9 mouse cellular contexts compared by ENCODE assay signal in genomic region chr3:16086550-16086949, GRCm38 (mm10).
DNase-seq lines count a peak whose midpoint lies in the region; ATAC-seq and TF ChIP-seq lines count a peak whose summit lies in the region.
"Had no signal": no experiment of that assay in that cellular context is flagged by ENCODE, and none has a peak within 500 bp of the region (broad histone marks: within the 10 kb centered on the region; RNA-seq: fewer than 3 reads in every experiment).

No protein-coding gene starts in this region.

- H3K27me3 ChIP-seq in E14TG2a.4 (ENCODE audit: insufficient read depth, low read length) (no peaks in the 10 kb centered on the region), Patski (no peaks in the 10 kb centered on the region)
- H3K27me3 ChIP-seq: heart, embryonic 15.5 days; stomach, embryonic 15.5 days had no signal

- H3K36me3 ChIP-seq in E14TG2a.4 (ENCODE audit: insufficient read depth, low read length), result no peaks in the 10 kb centered on the region
- H3K36me3 ChIP-seq: heart, embryonic 15.5 days; stomach, embryonic 15.5 days had no signal

- H3K4me3 ChIP-seq in E14TG2a.4 (replicated peaks; ENCODE audit: low read length), result no peak overlapping the region
- H3K4me3 ChIP-seq: heart, embryonic 15.5 days; stomach, embryonic 15.5 days had no signal

- in situ Hi-C loops in Patski (cut with MboI; ENCODE audit: low pct_unique_long_range_greater_than_20kb), result loop anchor here (5.0 kb wide), 2 partner anchors 59 to 824 kb away; no protein-coding TSS in a partner anchor

- peak; percentile 96 for ATAC-seq in Patski

- peaks cover 3% of the 10 kb centered on the region; the same call in 1 of the 2 replicates for H3K9me3 ChIP-seq in E14TG2a.4 (ENCODE audit: low read length)
- H3K9me3 ChIP-seq: heart, embryonic 15.5 days; stomach, embryonic 15.5 days had no signal

- CTCF ChIA-PET in Patski (lab: Charles Lee), result interaction anchor here (0.8 to 1.9 kb wide), 4 partner anchors 40 to 822 kb away, joined by 4 to 6 read pairs (median 5); no protein-coding TSS in a partner anchor

- H3K4me1 ChIP-seq in E14TG2a.4 (replicated peaks; ENCODE audit: low read depth, low read length), result no peaks in the 10 kb centered on the region
- H3K4me1 ChIP-seq: heart, embryonic 15.5 days; stomach, embryonic 15.5 days had no signal

- POLR2A ChIA-PET in Patski (lab: Charles Lee), result no interaction called here

- TF ChIP-seq CTCF in E14TG2a.4 (conservative IDR thresholded peaks at IDR 0.05; ENCODE audit: low read length) (peak; percentile 33), Patski (IDR thresholded peaks at IDR 0.05) (peak; percentile 78)

- DNase-seq in layer of hippocampus, adult 11-12 months (ENCODE audit: low spot score), result peak; percentile 3
- DNase-seq in layer of hippocampus, adult 9-11 months, result no peak
- DNase-seq in Patski (ENCODE audit: low read depth, low spot score), result peak; percentile 35
- peak; percentile 34 for DNase-seq in kidney, postnatal 14 days
- no peak for DNase-seq in spleen, postnatal 10 days (ENCODE audit: low spot score in 2 of 2)
- DNase-seq in right cerebral cortex, postnatal 4 days, result no peak

Comparison
In these comparisons a context has a peak if more than half of its experiments do, and no peak if none do; other contexts are left out.
1. DNase-seq: peak in layer of hippocampus, adult 11-12 months (single experiment), Patski (single experiment) and kidney, postnatal 14 days (single experiment); none in layer of hippocampus, adult 9-11 months (single experiment), spleen, postnatal 10 days (0 of 2) and right cerebral cortex, postnatal 4 days (single experiment).